Mouse (Mus musculus): ENCODE measurements around the gene Shf. TPM values are rescaled to one million over a fixed set of nuclear protein-coding genes. Genes with fewer than 3 reads are reported as not detected.

Shf gene
- total RNA-seq (2023): 1 to 10 TPM; 1.3 to 3.0 TPM

DNA sequence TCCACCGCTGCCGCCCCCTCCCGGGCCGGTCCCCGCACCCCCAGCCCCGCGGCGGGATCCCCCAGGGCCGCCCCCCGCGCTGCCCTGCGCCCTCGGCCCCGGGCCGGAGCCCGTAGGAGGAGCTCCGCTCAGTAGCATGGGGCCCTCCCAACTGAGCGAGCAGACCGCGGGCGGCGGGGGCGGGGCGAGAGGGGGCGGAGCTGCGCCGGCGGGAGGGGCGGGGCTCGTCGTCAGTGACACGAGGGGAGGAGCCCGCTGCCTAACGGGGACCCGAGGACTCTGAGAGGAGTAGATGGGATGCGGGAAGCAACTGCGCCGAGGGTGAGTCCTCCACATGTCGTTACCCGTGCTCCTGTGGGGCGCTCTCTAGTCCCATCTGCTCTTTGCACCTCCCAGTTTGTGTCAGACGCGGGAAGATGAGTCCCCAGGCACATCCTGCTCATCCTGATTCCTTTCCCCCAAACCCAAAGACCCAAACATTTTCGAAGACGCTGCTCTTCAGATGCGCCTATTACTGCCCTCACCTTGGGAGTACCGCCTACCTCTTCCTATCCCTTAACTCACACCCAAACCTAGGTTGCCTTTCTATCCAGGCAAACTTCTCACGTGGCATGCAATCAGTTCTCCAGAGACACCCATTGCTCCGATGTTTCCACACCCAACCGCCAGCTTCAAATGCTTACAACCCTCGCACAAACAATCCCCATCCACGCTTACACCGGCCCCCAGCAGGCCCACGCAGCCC is at the start of gene Shf:
Gene Shf, minus strand, starts transcription at position 168 of the 745 bp plus-strand sequence.

DNA sequence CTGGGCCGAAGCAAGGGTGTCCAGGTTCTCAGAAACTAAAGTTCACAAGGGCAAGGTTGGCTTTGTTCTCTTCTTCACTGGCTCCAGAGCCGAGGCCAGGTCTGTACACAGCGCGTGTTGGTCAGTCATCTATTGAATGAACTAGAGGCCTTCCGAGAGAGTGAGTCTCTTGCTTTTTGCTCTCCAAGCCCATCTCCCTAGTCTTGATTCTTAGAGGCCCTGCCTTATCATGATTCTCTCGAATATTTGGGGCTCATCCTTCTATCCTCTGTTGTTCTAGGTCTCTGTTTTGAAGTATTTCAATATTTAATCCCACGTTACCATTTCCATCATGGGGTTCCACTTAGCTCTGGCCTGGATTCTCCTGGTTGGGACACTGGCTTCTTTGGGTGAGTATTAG is 53.6 kb downstream of the Shf start, which contains the start of gene Duox1:
Gene Duox1, plus strand, starts transcription at position 301 of the 400 bp plus-strand sequence.

DNA sequence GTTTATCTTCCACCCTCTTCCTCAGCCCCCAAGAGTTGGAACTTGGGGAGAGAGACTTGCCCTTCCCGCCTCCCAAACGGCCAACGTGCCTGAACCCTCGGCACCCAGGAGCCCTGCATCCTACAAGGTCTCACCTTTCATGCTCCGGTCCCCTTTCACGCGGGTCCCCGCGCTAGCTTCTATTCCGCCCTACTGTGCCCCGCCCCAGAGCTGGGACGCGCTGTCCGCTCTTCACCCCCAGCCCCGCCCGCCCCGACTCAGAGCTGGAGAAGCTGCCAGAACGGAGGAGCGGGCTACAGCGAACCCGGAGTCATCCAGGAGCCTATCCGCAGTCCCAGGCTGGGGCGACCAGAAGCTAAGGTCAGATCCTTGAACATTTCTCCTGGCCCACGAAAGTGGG is 55.4 kb downstream of the Shf start, which contains the start of gene Duoxa1:
Gene Duoxa1, minus strand, starts transcription at position 195 of the 400 bp plus-strand sequence.

Other genes with a start within 250 kb of the Shf start
- gene B2m, start 221.5 kb downstream of the Shf start, total RNA-seq (2023): 1,000 to 10,000 TPM; 1,167 to 1,220 TPM
- gene Trim69, start 208.5 kb downstream of the Shf start, total RNA-seq (2023): under 1 TPM in 1 of 2 experiments, not detected in 1; 0.27 TPM
- gene Patl2, start 183.0 kb downstream of the Shf start, total RNA-seq (2023): not detected
- not detected for gene Terb2, start 182.9 kb downstream of the Shf start, total RNA-seq (2023)
- gene Sord, start 134.4 kb downstream of the Shf start, total RNA-seq (2023): 10 to 100 TPM; 17.1 to 19.6 TPM
- not detected for gene Duox2, start 70.7 kb downstream of the Shf start, total RNA-seq (2023)
- gene Duoxa2, start 70.3 kb downstream of the Shf start, total RNA-seq (2023): not detected
- not detected for gene Duoxa1, start 55.4 kb downstream of the Shf start, total RNA-seq (2023)
- not detected for gene Duox1, start 53.5 kb downstream of the Shf start, total RNA-seq (2023)
- gene Slc28a2, start 57.3 kb upstream of the Shf start, total RNA-seq (2023): 10 to 100 TPM; 38.5 to 43.5 TPM
- gene Gm14085, start 115.8 kb upstream of the Shf start, total RNA-seq (2023): 1 to 10 TPM; 4.4 to 5.8 TPM
- 10 to 100 TPM; 35.0 to 36.1 TPM for gene Gatm, start 242.1 kb upstream of the Shf start, total RNA-seq (2023)